Mouse (Mus musculus) embryonic fibroblast, embryonic 13.5 days (primary cell): ENCODE data around the gene Vps45. TPM values are rescaled to one million over a fixed set of nuclear protein-coding genes. Genes with fewer than 3 reads are reported as not detected.

Experiments used
- H3K27ac ChIP-seq: 2 replicates; pipeline ENCODE4 v1.5.1; 2012; ENCODE audit warnings: low read length, control low read depth, inconsistent platforms; ENCODE audit not compliant: insufficient read depth
- H3K4me1 ChIP-seq: 2 replicates; pipeline ENCODE4 v1.6.1; 2011; ENCODE audit warnings: low read length; ENCODE audit not compliant: control insufficient read depth, insufficient read depth
- H3K4me3 ChIP-seq: 2 replicates; pipeline ENCODE4 v1.5.1; 2011; ENCODE audit warnings: mild to moderate bottlenecking, control low read depth, low read length; ENCODE audit not compliant: insufficient read depth
- CTCF ChIP-seq: IDR thresholded peaks from 2 replicates; pipeline ENCODE4 v1.5.1; 2011; ENCODE audit warnings: mild to moderate bottlenecking, control low read depth, low read length, moderate library complexity, borderline replicate concordance; ENCODE audit not compliant: insufficient read depth
- POLR2A ChIP-seq: IDR thresholded peaks from 2 replicates; pipeline ENCODE4 v1.6.1; 2011; ENCODE audit warnings: low read depth, mild to moderate bottlenecking, control low read depth, low read length, moderate library complexity
- polyA plus RNA-seq: library from polyadenylated mRNA; stranded (reverse); fragments of >200 nt; gene quantifications from 2 replicates; pipeline ENCODE4 v1.2.4, GENCODE M21; 2011; ENCODE audit warnings: low read depth; ENCODE audit not compliant: missing spikeins, insufficient read length

The Vps45 gene
- 15.5 and 15.6 TPM in 2 replicates for polyA plus RNA-seq

GRCm38 (mm10) chr3:96058231-96058896 is at the start of gene Vps45:
Gene Vps45 (minus strand): TSS chr3:96058466.
- TF ChIP-seq POLR2A (peak; percentile 78), CTCF (no peak)
- Histone ChIP-seq H3K4me3 (peak within 1 kb of the TSS; percentile 90), H3K4me1 (peaks cover 3% of the 10 kb centered on the region), H3K27ac (peak within 1 kb of the TSS; percentile 74)

DNA sequence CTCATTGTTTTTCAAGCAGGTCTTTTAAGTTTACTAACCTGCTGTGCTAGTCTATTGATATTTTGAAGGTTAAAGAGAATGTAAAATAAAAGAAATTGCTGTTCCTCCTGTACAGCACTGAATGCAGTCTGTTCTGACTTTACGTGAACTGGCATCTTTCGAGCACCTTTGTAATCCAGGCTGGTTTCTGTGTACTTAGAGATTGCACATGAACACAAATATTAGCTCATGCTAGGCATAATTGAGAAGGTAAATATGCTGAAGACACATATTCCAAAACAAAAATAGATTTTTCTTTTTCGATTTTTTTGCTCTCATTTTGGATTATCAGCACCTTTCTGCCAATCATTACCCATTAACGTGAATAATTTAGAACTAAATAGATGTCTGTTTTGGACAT is 47.9 kb upstream of the Vps45 start:
- no peak overlapping the region for H3K27ac ChIP-seq
- peaks cover 6% of the 10 kb centered on the region; the same call in 1 of the 2 replicates for H3K4me1 ChIP-seq
- TF ChIP-seq POLR2A (no peak), CTCF (no peak)
- H3K4me3 ChIP-seq = 0 out of 2 replicates have a peak overlapping the region, but pooled peaks have one; percentile 22

- Histone ChIP-seq H3K4me3 (peak overlapping the region; percentile 84), H3K4me1 (peaks cover 6% of the 10 kb centered on the region; the same call in 1 of the 2 replicates), H3K27ac (no peak overlapping the region)
- no peak for TF ChIP-seq CTCF
- no peak for TF ChIP-seq POLR2A
These were observed 47.0 kb upstream of the Vps45 start for GRCm38 (mm10) chr3:96105232-96105747.

DNA sequence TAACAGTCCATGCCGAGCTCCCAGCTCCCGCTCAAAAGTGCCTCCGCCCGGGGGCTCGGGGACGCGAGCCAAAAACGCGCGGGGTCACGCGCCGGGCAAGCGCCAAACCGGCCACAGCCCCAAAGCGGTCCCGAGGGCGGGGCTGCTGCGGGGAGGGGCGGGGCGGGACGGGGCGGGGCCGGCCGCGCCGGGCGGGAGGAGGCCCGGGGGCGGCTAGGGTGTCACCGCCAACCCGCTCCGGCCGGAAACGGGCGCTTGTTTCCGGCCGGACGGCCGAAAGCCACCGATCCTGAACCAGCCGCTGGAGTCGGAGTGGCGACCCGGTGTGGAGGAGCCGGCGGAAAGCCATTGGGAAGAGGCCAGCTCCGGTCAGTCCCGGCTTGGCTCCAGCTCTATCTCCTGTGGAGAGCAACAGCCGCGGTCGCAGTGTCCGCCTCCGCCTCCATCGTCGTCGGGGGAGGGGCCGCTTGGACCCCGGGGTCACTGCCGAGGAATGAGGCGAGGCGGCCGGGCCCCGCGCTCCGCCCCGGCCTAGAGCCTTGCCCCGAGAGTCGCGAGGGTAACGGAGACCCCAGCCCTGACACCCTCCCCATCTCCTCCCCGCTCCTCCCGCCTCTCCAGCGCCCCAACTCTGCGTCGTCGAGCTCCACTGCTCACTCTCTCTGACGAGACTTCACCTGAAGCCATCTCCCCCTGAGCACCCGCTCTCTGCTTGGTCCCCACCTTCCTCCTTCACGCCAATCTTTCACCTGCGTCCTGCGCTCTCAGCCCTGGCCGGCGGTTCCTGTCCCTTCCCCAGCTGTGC is 46.2 kb upstream of the Vps45 start, which contains the start of gene Otud7b:
Gene Otud7b, plus strand, starts transcription at position 267 of the 805 bp plus-strand sequence.
- Histone ChIP-seq H3K27ac (peak within 1 kb of the TSS; percentile 72), H3K4me3 (peak within 1 kb of the TSS; percentile 84), H3K4me1 (peaks cover 6% of the 10 kb centered on the region; the same call in 1 of the 2 replicates)
- no peak for TF ChIP-seq CTCF
- peak; percentile 67 for TF ChIP-seq POLR2A

DNA sequence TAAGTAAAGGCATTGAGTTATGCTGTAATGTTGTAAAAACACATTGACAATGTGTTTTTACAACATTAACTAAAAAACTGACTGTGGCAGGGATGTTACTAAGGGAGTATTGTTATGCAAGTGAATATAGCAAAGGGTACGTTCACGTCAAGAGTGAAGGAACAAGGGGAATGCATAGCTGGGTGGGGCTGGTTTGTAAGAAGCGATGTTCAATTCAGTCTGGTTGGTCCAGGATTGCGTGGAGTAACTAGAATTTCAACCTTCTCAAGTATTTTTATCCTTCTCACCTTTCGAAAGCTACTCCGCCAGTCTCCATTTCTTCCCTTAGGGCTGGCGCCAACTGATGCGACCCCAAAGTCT is 45.6 kb upstream of the Vps45 start:
- Histone ChIP-seq H3K27ac (peak overlapping the region; percentile 72; the same call in 1 of the 2 replicates), H3K4me3 (peak overlapping the region; percentile 61), H3K4me1 (peaks cover 8% of the 10 kb centered on the region)
- TF ChIP-seq CTCF (no peak), POLR2A (no peak)

- Histone ChIP-seq H3K4me1 (peaks cover 16% of the 10 kb centered on the region), H3K4me3 (no peak overlapping the region), H3K27ac (no peak overlapping the region)
- TF ChIP-seq CTCF (no peak), POLR2A (no peak)
These were observed 44.0 kb upstream of the Vps45 start for GRCm38 (mm10) chr3:96102100-96102872.

GRCm38 (mm10) chr3:96098616-96099267 is 40.5 kb upstream of the Vps45 start:
- TF ChIP-seq CTCF (no peak), POLR2A (no peak)
- H3K27ac ChIP-seq = no peak overlapping the region
- H3K4me3 ChIP-seq = no peak overlapping the region
- peaks cover 14% of the 10 kb centered on the region for H3K4me1 ChIP-seq

GRCm38 (mm10) chr3:96098168-96098567 is 39.9 kb upstream of the Vps45 start:
- TF ChIP-seq CTCF = no peak
- no peak for TF ChIP-seq POLR2A
- no peak overlapping the region for H3K27ac ChIP-seq

DNA sequence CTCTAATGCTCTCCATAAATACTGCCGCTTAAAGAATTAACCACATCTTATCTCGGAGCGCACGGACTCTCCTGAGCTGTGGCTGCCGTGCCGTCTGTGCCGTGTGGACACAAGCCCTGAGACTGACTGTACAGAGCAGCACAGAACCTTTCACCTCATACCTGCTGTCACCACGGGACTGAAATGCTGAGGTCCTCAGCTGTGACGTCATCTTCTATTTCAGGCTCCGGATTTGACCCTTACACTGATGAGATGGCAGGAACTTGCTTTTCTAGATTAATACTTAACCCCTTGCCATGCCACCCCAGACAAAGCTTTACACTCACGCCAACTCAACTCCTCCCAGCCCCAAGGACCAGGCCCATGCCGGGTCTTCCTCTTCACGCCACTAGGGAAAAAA is 35.9 kb upstream of the Vps45 start:
- TF ChIP-seq CTCF (no peak), POLR2A (no peak)

More at GRCm38 (mm10) chr3:96098168-96098567, 39.9 kb upstream of the Vps45 start:
- peaks cover 14% of the 10 kb centered on the region for H3K4me1 ChIP-seq
- no peak overlapping the region for H3K4me3 ChIP-seq

More for the DNA sequence above, 35.9 kb upstream of the Vps45 start:
- no peak overlapping the region for H3K4me3 ChIP-seq
- H3K4me1 ChIP-seq = peaks cover 10% of the 10 kb centered on the region
- H3K27ac ChIP-seq = no peak overlapping the region
